Mouse (Mus musculus) heart, postnatal 0 days (tissue): ENCODE measurements around the gene Exosc9.

Experiments used
- CTCF ChIP-seq: IDR thresholded peaks from 2 replicates; pipeline ENCODE4 v1.5.1; 2016; ENCODE audit warnings: antibody characterized with exemption, control low read depth, low read depth
- EP300 ChIP-seq: IDR thresholded peaks from 2 replicates; pipeline ENCODE4 v1.6.1; 2016; ENCODE audit warnings: antibody characterized with exemption, low read depth

DNA sequence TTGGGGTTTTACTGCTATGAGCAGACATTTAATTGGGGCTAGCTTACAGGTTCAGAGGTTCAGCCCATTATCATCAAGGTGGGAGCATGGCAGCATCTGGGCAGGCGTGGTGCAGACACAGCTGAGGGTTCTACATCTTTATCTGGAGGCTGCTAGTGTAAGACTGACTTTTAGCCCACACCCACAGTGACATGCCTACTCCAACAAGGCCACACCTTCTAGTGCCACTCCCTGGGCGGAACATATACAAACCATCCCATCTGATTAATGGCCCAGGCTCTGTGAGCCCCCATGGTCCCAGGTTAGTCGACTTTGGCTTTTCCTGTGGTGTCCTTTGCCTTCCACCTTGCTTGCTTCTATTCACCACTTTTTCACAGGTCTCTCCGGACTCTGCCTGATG lies 7.2 kb downstream of the Exosc9 start:
- TF ChIP-seq CTCF = no peak
- no peak for TF ChIP-seq EP300
